In genomic region chr11:114791891-114792411, GRCm38 (mm10) we compare ENCODE assay signal across 8 mouse cellular contexts. TPM values are rescaled to one million over a fixed set of nuclear protein-coding genes. Genes with fewer than 3 reads are reported as not detected.
DNase-seq lines count a peak whose midpoint lies in the region; ATAC-seq and TF ChIP-seq lines count a peak whose summit lies in the region.

No protein-coding gene starts in this region.

- H3K79me2 ChIP-seq in liver, adult 2 months (ENCODE audit: control insufficient read depth, insufficient read depth, low read length), result no peaks in the 10 kb centered on the region

- no peak overlapping the region for H3K27ac ChIP-seq in liver, adult 2 months (replicated peaks; ENCODE audit: insufficient read depth, low read depth, low read length)
- H3K27ac ChIP-seq in hindbrain, embryonic 10.5 days, result peak overlapping the region; percentile 80
- no peak overlapping the region for H3K27ac ChIP-seq in liver, embryonic 13.5 days

- no peaks in the 10 kb centered on the region for H3K9me3 ChIP-seq in hindbrain, embryonic 10.5 days
- no peaks in the 10 kb centered on the region for H3K9me3 ChIP-seq in liver, embryonic 13.5 days (replicated peaks)

- H3K4me2 ChIP-seq in liver, embryonic 13.5 days, result peak overlapping the region; percentile 57

- TF ChIP-seq CTCF in liver, adult 2 months (IDR thresholded peaks at IDR 0.05; ENCODE audit: low read depth, low read length), result no peak

- no peak for ATAC-seq in liver, embryonic 13.5 days (ENCODE audit: low read depth)

- H3K27me3 ChIP-seq in liver, adult 2 months (ENCODE audit: control insufficient read depth, insufficient read depth, low read length), result peaks cover 28% of the 10 kb centered on the region
- peaks cover 77% of the 10 kb centered on the region for H3K27me3 ChIP-seq in hindbrain, embryonic 10.5 days (ENCODE audit: insufficient read depth, poor library complexity, severe bottlenecking)
- H3K27me3 ChIP-seq in liver, embryonic 13.5 days, result peaks cover 81% of the 10 kb centered on the region

- WGBS in liver, adult 2 months, result 2% methylated on average over 58 of the region's 59 CpGs
- WGBS in hindbrain, embryonic 10.5 days, result under 1% methylated on average over 58 of the region's 59 CpGs
- WGBS in liver, embryonic 13.5 days (ENCODE audit: insufficient replicate concordance), result 4% methylated on average over 56 of the region's 59 CpGs

- TF ChIP-seq POLR2A in liver, adult 2 months (IDR thresholded peaks at IDR 0.05; ENCODE audit: extremely low read depth, insufficient read depth, low read length), result no peak

- no peak for DNase-seq in liver, adult 2 months (ENCODE audit: extremely low read depth, low read depth, low spot score)
- DNase-seq in liver, result no peak
- peak; percentile 64 to 75 for DNase-seq in cerebellum, postnatal 36 days
- peak; percentile 61 for DNase-seq in hindbrain, embryonic 10.5 days (ENCODE audit: low spot score)
- no peak for DNase-seq in liver, embryonic 13.5 days
- DNase-seq in right cerebral cortex, postnatal 14 days, result peak; percentile 62
- DNase-seq in adipocyte (ENCODE audit: low spot score), result no peak
- no peak for DNase-seq in natural killer cell, adult 2 months (ENCODE audit: low spot score in 2 of 2)

- H3K4me3 ChIP-seq in liver, adult 2 months (ENCODE audit: insufficient read depth, low read depth, low read length), result peak overlapping the region; percentile 17; the same call in 1 of the 2 replicates
- H3K4me3 ChIP-seq in hindbrain, embryonic 10.5 days, result peak overlapping the region; percentile 61
- peak overlapping the region; percentile 32 for H3K4me3 ChIP-seq in liver, embryonic 13.5 days (replicated peaks)

- H3K36me3 ChIP-seq in liver, adult 2 months (ENCODE audit: control insufficient read depth, insufficient read depth, low read length), result no peaks in the 10 kb centered on the region
- peaks cover 12% of the 10 kb centered on the region for H3K36me3 ChIP-seq in hindbrain, embryonic 10.5 days
- no peaks in the 10 kb centered on the region for H3K36me3 ChIP-seq in liver, embryonic 13.5 days

- no peak overlapping the region for H3K9ac ChIP-seq in liver, adult 2 months (ENCODE audit: low read depth, low read length)
- H3K9ac ChIP-seq in liver, embryonic 13.5 days, result no peak overlapping the region

- no peaks in the 10 kb centered on the region; the same call in 1 of the 2 replicates for H3K4me1 ChIP-seq in liver, adult 2 months (ENCODE audit: control insufficient read depth, insufficient read depth, low read length)
- peaks cover 87% of the 10 kb centered on the region for H3K4me1 ChIP-seq in hindbrain, embryonic 10.5 days (replicated peaks)
- peaks cover 26% of the 10 kb centered on the region for H3K4me1 ChIP-seq in liver, embryonic 13.5 days (replicated peaks)

RNA-seq across cellular contexts. Expression of gene Btbd17, which starts 3.8 kb away (rescaled TPM):
- total RNA-seq in liver, adult 2 months (2014; rRNA removed), result not detected in 2 replicates
- not detected in 2 replicates for polyA plus RNA-seq in liver, adult 2 months (2012; rRNA removed)
- 50.8 and 60.0 TPM in 2 replicates for polyA plus RNA-seq in hindbrain, embryonic 10.5 days (2016; fragmentation: Nextera tagmentation; extraction: Ambion mirVana)
- 0.07 and 0.13 TPM in 2 replicates for polyA plus RNA-seq in liver, embryonic 13.5 days (2015; fragmentation: Nextera tagmentation; extraction: Ambion mirVana)

RNA-seq across cellular contexts. Expression of gene Gpr142, which starts 6.8 kb away (rescaled TPM):
- total RNA-seq in liver, adult 2 months (2014; rRNA removed), result not detected in 2 replicates
- polyA plus RNA-seq in liver, adult 2 months (2012; rRNA removed), result not detected in 2 replicates
- polyA plus RNA-seq in hindbrain, embryonic 10.5 days (2016; fragmentation: Nextera tagmentation; extraction: Ambion mirVana), result 0.37 and 0.77 TPM in 2 replicates
- polyA plus RNA-seq in liver, embryonic 13.5 days (2015; fragmentation: Nextera tagmentation; extraction: Ambion mirVana), result not detected in 2 replicates

RNA-seq across cellular contexts. Expression of gene Kif19a, which starts 26.8 kb away (rescaled TPM):
- 0.37 and 0.74 TPM in 2 replicates for total RNA-seq in liver, adult 2 months (2014; rRNA removed)
- polyA plus RNA-seq in liver, adult 2 months (2012; rRNA removed), result 0.24 and 0.26 TPM in 2 replicates
- 1.1 and 3.8 TPM in 2 replicates for polyA plus RNA-seq in hindbrain, embryonic 10.5 days (2016; fragmentation: Nextera tagmentation; extraction: Ambion mirVana)
- polyA plus RNA-seq in liver, embryonic 13.5 days (2015; fragmentation: Nextera tagmentation; extraction: Ambion mirVana), result 0.07 and 0.12 TPM in 2 replicates

RNA-seq across cellular contexts. Expression of gene Gprc5c, which starts 59.0 kb away (rescaled TPM):
- 51.4 and 66.2 TPM in 2 replicates for total RNA-seq in liver, adult 2 months (2014; rRNA removed)
- polyA plus RNA-seq in liver, adult 2 months (2012; rRNA removed), result 87.6 and 93.9 TPM in 2 replicates
- 31.5 and 42.9 TPM in 2 replicates for polyA plus RNA-seq in hindbrain, embryonic 10.5 days (2016; fragmentation: Nextera tagmentation; extraction: Ambion mirVana)
- polyA plus RNA-seq in liver, embryonic 13.5 days (2015; fragmentation: Nextera tagmentation; extraction: Ambion mirVana), result 11.3 and 12.8 TPM in 2 replicates

Comparison
In these comparisons a context has a peak if more than half of its experiments do, and no peak if none do; other contexts are left out.
1. DNase-seq: peak in cerebellum, postnatal 36 days (2 of 2), hindbrain, embryonic 10.5 days (single experiment) and right cerebral cortex, postnatal 14 days (single experiment); none in liver, adult 2 months (single experiment), liver (single experiment), liver, embryonic 13.5 days (single experiment), adipocyte (single experiment) and natural killer cell, adult 2 months (0 of 2).
2. RNA of gene Btbd17, which starts 3.8 kb away (polyA plus RNA-seq): 50.8 to 60.0 TPM in hindbrain, embryonic 10.5 days; 0.07 to 0.13 TPM in liver, embryonic 13.5 days and not detected in liver, adult 2 months; every median in the first group is over 10 times any median in the second.
3. Peak in every context shown above with its lines, with median percentiles within 50 percentile points of each other: H3K4me3 ChIP-seq.